ENCODE assay signal across 16 mouse cellular contexts in genomic region chr3:89332013-89332412, GRCm38 (mm10). TPM values are rescaled to one million over a fixed set of nuclear protein-coding genes. Genes with fewer than 3 reads are reported as not detected.
DNase-seq lines count a peak whose midpoint lies in the region; ATAC-seq and TF ChIP-seq lines count a peak whose summit lies in the region.
"Had no signal": no experiment of that assay in that cellular context is flagged by ENCODE, and none has a peak within 500 bp of the region (broad histone marks: within the 10 kb centered on the region; RNA-seq: fewer than 3 reads in every experiment).

No protein-coding gene starts in this region.

- 40% methylated on average over 10 of the region's 10 CpGs for WGBS in hindbrain, embryonic 11.5 days
- WGBS in hindbrain, postnatal 0 days = 30% methylated on average over 10 of the region's 10 CpGs
- WGBS in hindbrain, embryonic 12.5 days = 45% methylated on average over 10 of the region's 10 CpGs
- WGBS in midbrain, postnatal 0 days = 18% methylated on average over 10 of the region's 10 CpGs
- WGBS in liver, postnatal 0 days (ENCODE audit: insufficient replicate concordance) = 63% methylated on average over 10 of the region's 10 CpGs

- H3K9me3 ChIP-seq in hindbrain, embryonic 11.5 days (ENCODE audit: control insufficient read depth, low read length) = no peaks in the 10 kb centered on the region
- H3K9me3 ChIP-seq in hindbrain, postnatal 0 days (ENCODE audit: low read length) = no peaks in the 10 kb centered on the region
- H3K9me3 ChIP-seq in hindbrain, embryonic 12.5 days (replicated peaks) = no peaks in the 10 kb centered on the region
- no peaks in the 10 kb centered on the region for H3K9me3 ChIP-seq in midbrain, postnatal 0 days (ENCODE audit: low read length)
- H3K9me3 ChIP-seq in liver, postnatal 0 days (ENCODE audit: low read length) = no peaks in the 10 kb centered on the region

- ATAC-seq in hindbrain, embryonic 11.5 days (ENCODE audit: low FRiP score) = no peak
- no peak for ATAC-seq in hindbrain, postnatal 0 days
- ATAC-seq in hindbrain, embryonic 12.5 days (ENCODE audit: low FRiP score) = no peak
- no peak for ATAC-seq in midbrain, postnatal 0 days (ENCODE audit: low FRiP score)
- ATAC-seq in liver, postnatal 0 days = no peak

- DNase-seq in hindbrain, embryonic 11.5 days (ENCODE audit: low spot score) = peak; percentile 35
- no peak for DNase-seq in hindbrain, postnatal 0 days (ENCODE audit: low spot score)
- DNase-seq in brain, embryonic 14.5 days (ENCODE audit: low read depth) = peak; percentile 54
- DNase-seq in midbrain, postnatal 0 days (ENCODE audit: low spot score) = peak; percentile 35
- no peak for DNase-seq in liver, postnatal 0 days
- no peak for DNase-seq in spleen, adult 18-20 months
- DNase-seq: cerebellum, adult 2 months; embryo, embryonic 11 days; gastrocnemius, postnatal 10 days; kidney, adult 8-10 months; kidney, postnatal 4 days; right cerebral cortex, postnatal 14 days had no signal

- no peak for TF ChIP-seq EP300 in liver, postnatal 0 days (IDR thresholded peaks at IDR 0.05; ENCODE audit: low read depth)

- H3K4me1 ChIP-seq in hindbrain, embryonic 11.5 days (replicated peaks; ENCODE audit: control insufficient read depth, insufficient read depth, low read length) = peaks cover 18% of the 10 kb centered on the region
- peaks cover 16% of the 10 kb centered on the region for H3K4me1 ChIP-seq in hindbrain, postnatal 0 days (ENCODE audit: insufficient read depth, low read length)
- peaks cover 69% of the 10 kb centered on the region for H3K4me1 ChIP-seq in hindbrain, embryonic 12.5 days
- peaks cover 5% of the 10 kb centered on the region; the same call in 1 of the 2 replicates for H3K4me1 ChIP-seq in midbrain, postnatal 0 days (ENCODE audit: insufficient read depth, low read length)
- no peaks in the 10 kb centered on the region for H3K4me1 ChIP-seq in liver, postnatal 0 days (ENCODE audit: insufficient read depth)

- H3K9ac ChIP-seq in hindbrain, embryonic 11.5 days (ENCODE audit: low read depth, low read length) = no peak overlapping the region
- no peak overlapping the region for H3K9ac ChIP-seq in hindbrain, postnatal 0 days (replicated peaks; ENCODE audit: low read length)
- no peak overlapping the region for H3K9ac ChIP-seq in hindbrain, embryonic 12.5 days
- H3K9ac ChIP-seq in midbrain, postnatal 0 days (replicated peaks; ENCODE audit: low read length, poor library complexity, severe bottlenecking) = no peak overlapping the region
- H3K9ac ChIP-seq in liver, postnatal 0 days (replicated peaks) = no peak overlapping the region

- TF ChIP-seq POLR2A in brain, embryonic 14.5 days (IDR thresholded peaks at IDR 0.05; ENCODE audit: borderline replicate concordance, extremely low read depth, insufficient read depth, insufficient read length, poor library complexity, severe bottlenecking) = no peak

- 0 out of 2 replicates have a peak, but pooled peaks cover 6% of the 10 kb centered on the region for H3K36me3 ChIP-seq in hindbrain, embryonic 11.5 days (ENCODE audit: control insufficient read depth, insufficient read depth, low read length)
- H3K36me3 ChIP-seq in hindbrain, postnatal 0 days (ENCODE audit: insufficient read depth, low read length) = 0 out of 2 replicates have a peak, but pooled peaks cover 3% of the 10 kb centered on the region
- H3K36me3 ChIP-seq in hindbrain, embryonic 12.5 days = peaks cover 15% of the 10 kb centered on the region
- H3K36me3 ChIP-seq in midbrain, postnatal 0 days (ENCODE audit: insufficient read depth, low read length) = no peaks in the 10 kb centered on the region
- no peaks in the 10 kb centered on the region for H3K36me3 ChIP-seq in liver, postnatal 0 days (replicated peaks; ENCODE audit: insufficient read depth, low read length)

- H3K4me3 ChIP-seq in hindbrain, embryonic 11.5 days (ENCODE audit: low read depth, low read length) = no peak overlapping the region
- H3K4me3 ChIP-seq in hindbrain, postnatal 0 days (ENCODE audit: low read length) = no peak overlapping the region
- no peak overlapping the region for H3K4me3 ChIP-seq in hindbrain, embryonic 12.5 days
- H3K4me3 ChIP-seq in midbrain, postnatal 0 days (ENCODE audit: low read depth, low read length) = no peak overlapping the region
- H3K4me3 ChIP-seq in liver, postnatal 0 days (ENCODE audit: low read depth, low read length) = no peak overlapping the region
- H3K4me3 ChIP-seq: myocyte had no signal

- no peak for TF ChIP-seq CTCF in hindbrain, postnatal 0 days (IDR thresholded peaks at IDR 0.05; ENCODE audit: low read depth)
- no peak for TF ChIP-seq CTCF in brain, embryonic 14.5 days (IDR thresholded peaks at IDR 0.05; ENCODE audit: borderline replicate concordance, extremely low read depth, insufficient read depth, insufficient read length)
- no peak for TF ChIP-seq CTCF in midbrain, postnatal 0 days (IDR thresholded peaks at IDR 0.05)
- no peak for TF ChIP-seq CTCF in liver, postnatal 0 days (IDR thresholded peaks at IDR 0.05; ENCODE audit: low read depth)

- no peaks in the 10 kb centered on the region for H3K27me3 ChIP-seq in hindbrain, embryonic 11.5 days (ENCODE audit: control insufficient read depth, insufficient read depth, low read length)
- H3K27me3 ChIP-seq in hindbrain, postnatal 0 days (ENCODE audit: insufficient read depth, low read length) = no peaks in the 10 kb centered on the region
- H3K27me3 ChIP-seq in hindbrain, embryonic 12.5 days = peaks cover 14% of the 10 kb centered on the region
- no peaks in the 10 kb centered on the region for H3K27me3 ChIP-seq in midbrain, postnatal 0 days (ENCODE audit: insufficient read depth, low read length)
- peaks cover 20% of the 10 kb centered on the region for H3K27me3 ChIP-seq in liver, postnatal 0 days (ENCODE audit: insufficient read depth, low read length)

- H3K4me2 ChIP-seq in hindbrain, embryonic 11.5 days (replicated peaks; ENCODE audit: low read depth, low read length) = no peak overlapping the region
- H3K4me2 ChIP-seq in hindbrain, postnatal 0 days (ENCODE audit: low read depth, low read length) = no peak overlapping the region
- no peak overlapping the region for H3K4me2 ChIP-seq in hindbrain, embryonic 12.5 days (replicated peaks)
- H3K4me2 ChIP-seq in midbrain, postnatal 0 days (ENCODE audit: low read depth, low read length, poor library complexity, severe bottlenecking) = 0 out of 2 replicates have a peak overlapping the region, but pooled peaks have one; percentile 4
- no peak overlapping the region for H3K4me2 ChIP-seq in liver, postnatal 0 days (ENCODE audit: low read depth, low read length)

- H3K27ac ChIP-seq in hindbrain, embryonic 11.5 days (ENCODE audit: low read depth, low read length) = no peak overlapping the region
- no peak overlapping the region for H3K27ac ChIP-seq in hindbrain, postnatal 0 days
- 0 out of 2 replicates have a peak overlapping the region, but pooled peaks have one; percentile 35 for H3K27ac ChIP-seq in hindbrain, embryonic 12.5 days
- no peak overlapping the region for H3K27ac ChIP-seq in midbrain, postnatal 0 days (ENCODE audit: low read depth, low read length)
- H3K27ac ChIP-seq in liver, postnatal 0 days (ENCODE audit: low read depth) = no peak overlapping the region
- H3K27ac ChIP-seq: macrophage had no signal

RNA-seq across cellular contexts. Expression of gene Efna4, which starts 5.8 kb away (rescaled TPM):
- polyA plus RNA-seq in hindbrain, embryonic 11.5 days (2014; fragmentation: Nextera tagmentation; extraction: Ambion mirVana) = 18.9 and 20.6 TPM in 2 replicates
- total RNA-seq in hindbrain, postnatal 0 days (2014; rRNA removed) = 7.6 and 9.6 TPM in 2 replicates
- 3.5 and 4.2 TPM in 2 replicates for polyA plus RNA-seq in hindbrain, postnatal 0 days (2015; fragmentation: Nextera tagmentation; extraction: Ambion mirVana)
- polyA plus RNA-seq in brain, embryonic 14.5 days (2012; rRNA removed) = 12.6 and 22.9 TPM in 2 replicates
- polyA plus RNA-seq in hindbrain, embryonic 12.5 days (2016; fragmentation: Nextera tagmentation; extraction: Ambion mirVana) = 20.5 and 21.4 TPM in 2 replicates
- total RNA-seq in midbrain, postnatal 0 days (2014; rRNA removed) = 3.0 and 7.9 TPM in 2 replicates
- 2.5 and 3.5 TPM in 2 replicates for polyA plus RNA-seq in midbrain, postnatal 0 days (2015; fragmentation: Nextera tagmentation; extraction: Ambion mirVana)
- polyA plus RNA-seq in liver, postnatal 0 days (2015; fragmentation: Nextera tagmentation; extraction: Ambion mirVana) = 0.36 and 0.56 TPM in 2 replicates
- polyA plus RNA-seq: macrophage had no signal

RNA-seq across cellular contexts. Expression of gene Efna3, which starts 9.2 kb away (rescaled TPM):
- 13.8 TPM in 2 replicates for polyA plus RNA-seq in hindbrain, embryonic 11.5 days (2014; fragmentation: Nextera tagmentation; extraction: Ambion mirVana)
- total RNA-seq in hindbrain, postnatal 0 days (2014; rRNA removed) = 107 and 171 TPM in 2 replicates
- 57.0 and 61.4 TPM in 2 replicates for polyA plus RNA-seq in hindbrain, postnatal 0 days (2015; fragmentation: Nextera tagmentation; extraction: Ambion mirVana)
- polyA plus RNA-seq in brain, embryonic 14.5 days (2012; rRNA removed) = 59.4 and 60.3 TPM in 2 replicates
- 21.7 and 22.2 TPM in 2 replicates for polyA plus RNA-seq in hindbrain, embryonic 12.5 days (2016; fragmentation: Nextera tagmentation; extraction: Ambion mirVana)
- total RNA-seq in midbrain, postnatal 0 days (2014; rRNA removed) = 93.5 and 115 TPM in 2 replicates
- polyA plus RNA-seq in midbrain, postnatal 0 days (2015; fragmentation: Nextera tagmentation; extraction: Ambion mirVana) = 52.3 and 58.4 TPM in 2 replicates
- not detected in 2 replicates for polyA plus RNA-seq in liver, postnatal 0 days (2015; fragmentation: Nextera tagmentation; extraction: Ambion mirVana)
- total RNA-seq: gastrocnemius, postnatal 10 days had no signal
- polyA plus RNA-seq: macrophage had no signal

RNA-seq across cellular contexts. Expression of gene Adam15, which starts 17.8 kb away (rescaled TPM):
- 17.8 TPM in 2 replicates for polyA plus RNA-seq in hindbrain, embryonic 11.5 days (2014; fragmentation: Nextera tagmentation; extraction: Ambion mirVana)
- total RNA-seq in hindbrain, postnatal 0 days (2014; rRNA removed) = 94.4 and 107 TPM in 2 replicates
- 67.6 and 73.2 TPM in 2 replicates for polyA plus RNA-seq in hindbrain, postnatal 0 days (2015; fragmentation: Nextera tagmentation; extraction: Ambion mirVana)
- polyA plus RNA-seq in brain, embryonic 14.5 days (2012; rRNA removed) = 63.6 and 75.5 TPM in 2 replicates
- 40.3 and 41.9 TPM in 2 replicates for polyA plus RNA-seq in hindbrain, embryonic 12.5 days (2016; fragmentation: Nextera tagmentation; extraction: Ambion mirVana)
- total RNA-seq in midbrain, postnatal 0 days (2014; rRNA removed) = 63.4 and 88.8 TPM in 2 replicates
- 73.6 and 79.4 TPM in 2 replicates for polyA plus RNA-seq in midbrain, postnatal 0 days (2015; fragmentation: Nextera tagmentation; extraction: Ambion mirVana)
- polyA plus RNA-seq in liver, postnatal 0 days (2015; fragmentation: Nextera tagmentation; extraction: Ambion mirVana) = 9.1 and 9.2 TPM in 2 replicates

RNA-seq across cellular contexts. Expression of gene Dcst2, which starts 29.8 kb away (rescaled TPM):
- polyA plus RNA-seq in hindbrain, embryonic 11.5 days (2014; fragmentation: Nextera tagmentation; extraction: Ambion mirVana) = 0.14 and 0.27 TPM in 2 replicates
- 0.07 and 0.31 TPM in 2 replicates for total RNA-seq in hindbrain, postnatal 0 days (2014; rRNA removed)
- polyA plus RNA-seq in hindbrain, postnatal 0 days (2015; fragmentation: Nextera tagmentation; extraction: Ambion mirVana) = 0.20 and 0.42 TPM in 2 replicates
- polyA plus RNA-seq in brain, embryonic 14.5 days (2012; rRNA removed) = 0.38 and 0.57 TPM in 2 replicates
- 0.12 and 0.29 TPM in 2 replicates for polyA plus RNA-seq in hindbrain, embryonic 12.5 days (2016; fragmentation: Nextera tagmentation; extraction: Ambion mirVana)
- not detected in 2 replicates for total RNA-seq in midbrain, postnatal 0 days (2014; rRNA removed)
- 0.31 and 0.51 TPM in 2 replicates for polyA plus RNA-seq in midbrain, postnatal 0 days (2015; fragmentation: Nextera tagmentation; extraction: Ambion mirVana)
- 0.05 TPM in 1 of 2 replicates, not detected in the other for polyA plus RNA-seq in liver, postnatal 0 days (2015; fragmentation: Nextera tagmentation; extraction: Ambion mirVana)
- total RNA-seq: gastrocnemius, postnatal 10 days had no signal
- polyA plus RNA-seq: macrophage had no signal

RNA-seq across cellular contexts. Expression of gene Dcst1, which starts 33.0 kb away (rescaled TPM):
- polyA plus RNA-seq in hindbrain, embryonic 11.5 days (2014; fragmentation: Nextera tagmentation; extraction: Ambion mirVana) = 0.28 and 0.63 TPM in 2 replicates
- 0.05 TPM in 1 of 2 replicates, not detected in the other for total RNA-seq in hindbrain, postnatal 0 days (2014; rRNA removed)
- 1.00 and 1.1 TPM in 2 replicates for polyA plus RNA-seq in hindbrain, postnatal 0 days (2015; fragmentation: Nextera tagmentation; extraction: Ambion mirVana)
- 0.04 TPM in 1 of 2 replicates, not detected in the other for polyA plus RNA-seq in brain, embryonic 14.5 days (2012; rRNA removed)
- 0.71 and 0.76 TPM in 2 replicates for polyA plus RNA-seq in hindbrain, embryonic 12.5 days (2016; fragmentation: Nextera tagmentation; extraction: Ambion mirVana)
- 0.05 TPM in 1 of 2 replicates, not detected in the other for total RNA-seq in midbrain, postnatal 0 days (2014; rRNA removed)
- 1.1 TPM in 2 replicates for polyA plus RNA-seq in midbrain, postnatal 0 days (2015; fragmentation: Nextera tagmentation; extraction: Ambion mirVana)
- 0.13 and 0.15 TPM in 2 replicates for polyA plus RNA-seq in liver, postnatal 0 days (2015; fragmentation: Nextera tagmentation; extraction: Ambion mirVana)
- total RNA-seq: layer of hippocampus, postnatal 25 days had no signal
- polyA plus RNA-seq: macrophage had no signal

Comparison
In these comparisons a context has a peak if more than half of its experiments do, and no peak if none do; other contexts are left out.
1. DNase-seq: peak in hindbrain, embryonic 11.5 days (single experiment), brain, embryonic 14.5 days (single experiment) and midbrain, postnatal 0 days (single experiment); none in hindbrain, postnatal 0 days (single experiment), liver, postnatal 0 days (single experiment) and spleen, adult 18-20 months (0 of 2).
2. RNA of gene Efna3, which starts 9.2 kb away (polyA plus RNA-seq): 57.0 to 61.4 TPM in hindbrain, postnatal 0 days, 59.4 to 60.3 TPM in brain, embryonic 14.5 days, 52.3 to 58.4 TPM in midbrain, postnatal 0 days, 21.7 to 22.2 TPM in hindbrain, embryonic 12.5 days and 13.8 TPM in hindbrain, embryonic 11.5 days; not detected in liver, postnatal 0 days; every median in the first group is over 10 times any median in the second.